Mouse (Mus musculus) liver, embryonic 16.5 days (tissue): ENCODE results near the gene Hoxc5. TPM values are rescaled to one million over a fixed set of nuclear protein-coding genes. Genes with fewer than 3 reads are reported as not detected.

Source experiments
- ATAC-seq: fragments of 200-750 bp; cut with Nextera tagmentation; 2 replicates; pipeline ENCODE4 v1.8.0; 2017; ENCODE audit warnings: low read depth, mild to moderate bottlenecking, moderate number of reproducible peaks, moderate library complexity
- H3K27ac ChIP-seq: fragments of 300-500 bp; sonication (generic); 2 replicates; pipeline ENCODE4 v1.5.1; 2014; ENCODE audit warnings: mild to moderate bottlenecking, low read length
- H3K27me3 ChIP-seq: fragments of 300-500 bp; sonication (generic); 2 replicates; pipeline ENCODE4 v1.6.1; 2014; ENCODE audit warnings: low read depth, low read length, mixed read lengths; ENCODE audit not compliant: control insufficient read depth, insufficient read depth
- H3K36me3 ChIP-seq: fragments of 300-500 bp; sonication (generic); 2 replicates; pipeline ENCODE4 v1.6.1; 2014; ENCODE audit warnings: mild to moderate bottlenecking; ENCODE audit not compliant: control insufficient read depth, insufficient read depth
- H3K4me1 ChIP-seq: fragments of 300-500 bp; sonication (generic); 2 replicates; pipeline ENCODE4 v1.6.1; 2014; ENCODE audit warnings: low read depth, low read length, mixed read lengths; ENCODE audit not compliant: control insufficient read depth
- H3K4me2 ChIP-seq: fragments of 300-500 bp; sonication (generic); 2 replicates; pipeline ENCODE4 v1.6.1; 2014; ENCODE audit warnings: low read depth, low read length, mixed read lengths
- H3K4me3 ChIP-seq: fragments of 300-500 bp; sonication (generic); 2 replicates; pipeline ENCODE4 v1.5.1; 2014; ENCODE audit warnings: low read depth, mild to moderate bottlenecking, low read length
- H3K9ac ChIP-seq: fragments of 300-500 bp; sonication (generic); 2 replicates; pipeline ENCODE4 v1.6.1; 2014; ENCODE audit warnings: low read depth, low read length
- H3K9me3 ChIP-seq: fragments of 300-500 bp; sonication (generic); replicated peaks from 2 replicates; pipeline ENCODE4 v1.6.1; 2016; ENCODE audit warnings: low read length; ENCODE audit not compliant: control insufficient read depth
- WGBS: fragments of 180-500 bp; shearing (Covaris S2); extraction: QIAGEN DNeasy Blood & Tissue Kit; methylation state at CpG from one replicate; pipeline ENCODE4 v1.1.7; 2014; ENCODE audit not compliant: insufficient replicate concordance; 5-methylcytosine and 5-hydroxymethylcytosine counted together
- polyA plus RNA-seq: library from polyadenylated mRNA; unstranded; fragments of >200 nt; fragmentation: Nextera tagmentation; extraction: Ambion mirVana; gene quantifications from 2 replicates; pipeline ENCODE4 v1.2.1, GENCODE M21; 2015

Gene Hoxc5
- polyA plus RNA-seq: 0.06 and 0.09 TPM in 2 replicates

- ATAC-seq: no peak
- Histone ChIP-seq H3K9ac (no peak within 1 kb of the TSS), H3K4me3 (no peak within 1 kb of the TSS), H3K27ac (no peak within 1 kb of the TSS), H3K27me3 (peaks cover 96% of the 10 kb centered on the region), H3K4me2 (no peak within 1 kb of the TSS), H3K9me3 (no peaks in the 10 kb centered on the region), H3K4me1 (no peaks in the 10 kb centered on the region), H3K36me3 (no peaks in the 10 kb centered on the region)
- 2% methylated on average over 12 of the region's 12 CpGs for WGBS
These were observed at the start of gene Hoxc5 for GRCm38 (mm10) chr15:102967312-102967510. Hoxc5 (plus strand) TSS chr15:102967443.

GRCm38 (mm10) chr15:102917972-102918572 is 49.2 kb upstream of the Hoxc5 start:
- no peaks in the 10 kb centered on the region for H3K36me3 ChIP-seq
- no peak overlapping the region for H3K27ac ChIP-seq
- no peak overlapping the region for H3K9ac ChIP-seq
- no peak for ATAC-seq
- peaks cover 91% of the 10 kb centered on the region for H3K27me3 ChIP-seq
- 2% methylated on average over 20 of the region's 20 CpGs for WGBS
- no peaks in the 10 kb centered on the region; the same call in 1 of the 2 replicates for H3K4me1 ChIP-seq
- H3K4me3 ChIP-seq: no peak overlapping the region
- H3K4me2 ChIP-seq: no peak overlapping the region
- H3K9me3 ChIP-seq: no peaks in the 10 kb centered on the region

GRCm38 (mm10) chr15:102918611-102919265 is 48.5 kb upstream of the Hoxc5 start:
- H3K9ac ChIP-seq: no peak overlapping the region
- 5% methylated on average over 7 of the region's 7 CpGs for WGBS
- no peak for ATAC-seq
- H3K9me3 ChIP-seq: no peaks in the 10 kb centered on the region
- peaks cover 91% of the 10 kb centered on the region for H3K27me3 ChIP-seq
- no peak overlapping the region for H3K4me2 ChIP-seq
- H3K36me3 ChIP-seq: no peaks in the 10 kb centered on the region
- no peak overlapping the region for H3K4me3 ChIP-seq
- no peaks in the 10 kb centered on the region; the same call in 1 of the 2 replicates for H3K4me1 ChIP-seq
- H3K27ac ChIP-seq: no peak overlapping the region

GRCm38 (mm10) chr15:102919336-102920180 is 47.7 kb upstream of the Hoxc5 start:
- Histone ChIP-seq H3K27me3 (peaks cover 93% of the 10 kb centered on the region), H3K27ac (no peak overlapping the region), H3K4me1 (no peaks in the 10 kb centered on the region; the same call in 1 of the 2 replicates), H3K4me2 (no peak overlapping the region), H3K9me3 (no peaks in the 10 kb centered on the region), H3K36me3 (no peaks in the 10 kb centered on the region), H3K4me3 (no peak overlapping the region), H3K9ac (no peak overlapping the region)
- no peak for ATAC-seq
- 4% methylated on average over 12 of the region's 12 CpGs for WGBS

- no peak overlapping the region for H3K9ac ChIP-seq
- H3K27ac ChIP-seq: no peak overlapping the region
- no peak overlapping the region for H3K4me2 ChIP-seq
These were observed 46.6 kb upstream of the Hoxc5 start for GRCm38 (mm10) chr15:102920619-102921018.

GRCm38 (mm10) chr15:102921053-102922011 is 45.9 kb upstream of the Hoxc5 start, which contains the start of gene Hoxc13:
Hoxc13 (plus strand) TSS chr15:102921103.
- Histone ChIP-seq H3K9ac (no peak within 1 kb of the TSS), H3K4me3 (no peak within 1 kb of the TSS), H3K36me3 (no peaks in the 10 kb centered on the region), H3K27me3 (peaks cover 92% of the 10 kb centered on the region), H3K4me2 (no peak within 1 kb of the TSS), H3K4me1 (no peaks in the 10 kb centered on the region; the same call in 1 of the 2 replicates), H3K9me3 (no peaks in the 10 kb centered on the region), H3K27ac (no peak within 1 kb of the TSS)
- 3% methylated on average over 69 of the region's 88 CpGs for WGBS
- ATAC-seq: no peak

More at GRCm38 (mm10) chr15:102920619-102921018, 46.6 kb upstream of the Hoxc5 start:
- H3K4me1 ChIP-seq: no peaks in the 10 kb centered on the region; the same call in 1 of the 2 replicates
- no peak overlapping the region for H3K4me3 ChIP-seq
- WGBS: 2% methylated on average over 19 of the region's 20 CpGs
- no peaks in the 10 kb centered on the region for H3K36me3 ChIP-seq
- H3K9me3 ChIP-seq: no peaks in the 10 kb centered on the region
- peaks cover 92% of the 10 kb centered on the region for H3K27me3 ChIP-seq
- no peak for ATAC-seq

GRCm38 (mm10) chr15:102922012-102922362 is 45.3 kb upstream of the Hoxc5 start:
- WGBS: under 1% methylated on average over 24 of the region's 24 CpGs
- no peak overlapping the region for H3K4me3 ChIP-seq
- H3K36me3 ChIP-seq: no peaks in the 10 kb centered on the region
- no peak overlapping the region for H3K27ac ChIP-seq
- no peaks in the 10 kb centered on the region; the same call in 1 of the 2 replicates for H3K4me1 ChIP-seq
- H3K9me3 ChIP-seq: no peaks in the 10 kb centered on the region
- peaks cover 92% of the 10 kb centered on the region for H3K27me3 ChIP-seq
- H3K9ac ChIP-seq: no peak overlapping the region
- H3K4me2 ChIP-seq: no peak overlapping the region
- ATAC-seq: no peak

GRCm38 (mm10) chr15:102922636-102923500 is 44.4 kb upstream of the Hoxc5 start:
- Histone ChIP-seq H3K4me2 (no peak overlapping the region), H3K27me3 (peaks cover 91% of the 10 kb centered on the region), H3K27ac (no peak overlapping the region), H3K36me3 (no peaks in the 10 kb centered on the region), H3K9me3 (no peaks in the 10 kb centered on the region), H3K9ac (no peak overlapping the region), H3K4me3 (no peak overlapping the region), H3K4me1 (no peaks in the 10 kb centered on the region; the same call in 1 of the 2 replicates)
- WGBS: 6% methylated on average over 6 of the region's 6 CpGs
- no peak for ATAC-seq
